Mouse (Mus musculus) regulatory T cell (primary cell): Measurements from ENCODE around the gene Prex1.

Experiments
- in situ Hi-C: fragments of 300-600 bp; cut with MboI, MseI; formaldehyde crosslinking; loops from one replicate; pipeline ENCODE4 v1.15.1; 2025; ENCODE audit warnings: high pct_unique_total_duplicates

Prex1 gene

GRCm38 (mm10) chr2:166664506-166664905 is 49.1 kb downstream of the Prex1 start:
- in situ Hi-C loops: no loop called here

- in situ Hi-C loops: no loop called here
Observed at GRCm38 (mm10) chr2:166663250-166663961, 50.2 kb downstream of the Prex1 start.

- in situ Hi-C loops: no loop called here
Observed at GRCm38 (mm10) chr2:166662595-166663160, 51.0 kb downstream of the Prex1 start.

GRCm38 (mm10) chr2:166661971-166662370 is 51.7 kb downstream of the Prex1 start:
- in situ Hi-C loops: no loop called here

- in situ Hi-C loops: no loop called here
Observed at GRCm38 (mm10) chr2:166661498-166661897, 52.1 kb downstream of the Prex1 start.

- in situ Hi-C loops: loop anchor here (5.0 kb wide), 1 partner anchor 54 kb away; the partner anchor contains the start of gene Prex1
Observed at GRCm38 (mm10) chr2:166658380-166658779, 55.3 kb downstream of the Prex1 start.

GRCm38 (mm10) chr2:166657451-166658011 is 56.1 kb downstream of the Prex1 start:
- in situ Hi-C loops: loop anchor here (5.0 kb wide), 1 partner anchor 55 kb away; the partner anchor contains the start of gene Prex1

- in situ Hi-C loops: loop anchor here (5.0 kb wide), 1 partner anchor 56 kb away; the partner anchor contains the start of gene Prex1
Observed at GRCm38 (mm10) chr2:166656630-166657029, 57.0 kb downstream of the Prex1 start.

GRCm38 (mm10) chr2:166655727-166656520 is 57.7 kb downstream of the Prex1 start:
- in situ Hi-C loops: loop anchor here (5.0 kb wide), 1 partner anchor 56 kb away; the partner anchor contains the start of gene Prex1

- in situ Hi-C loops: loop anchor here (5.0 kb wide), 1 partner anchor 57 kb away; the partner anchor contains the start of gene Prex1
Observed at GRCm38 (mm10) chr2:166655308-166655707, 58.3 kb downstream of the Prex1 start.

- in situ Hi-C loops: loop anchor here (5.0 kb wide), 1 partner anchor 57 kb away; the partner anchor contains the start of gene Prex1
Observed at GRCm38 (mm10) chr2:166654875-166655274, 58.8 kb downstream of the Prex1 start.

- in situ Hi-C loops: no loop called here
Observed at GRCm38 (mm10) chr2:166653564-166653963, 60.1 kb downstream of the Prex1 start.

GRCm38 (mm10) chr2:166652672-166653071 is 61.0 kb downstream of the Prex1 start:
- in situ Hi-C loops: no loop called here

GRCm38 (mm10) chr2:166651317-166652030 is 62.2 kb downstream of the Prex1 start:
- in situ Hi-C loops: no loop called here

- in situ Hi-C loops: no loop called here
Observed at GRCm38 (mm10) chr2:166650414-166650813, 63.2 kb downstream of the Prex1 start.

- in situ Hi-C loops: no loop called here
Observed at GRCm38 (mm10) chr2:166647242-166647641, 66.4 kb downstream of the Prex1 start.

GRCm38 (mm10) chr2:166646434-166647088 is 67.1 kb downstream of the Prex1 start:
- in situ Hi-C loops: no loop called here

- in situ Hi-C loops: no loop called here
Observed at GRCm38 (mm10) chr2:166644816-166645215, 68.8 kb downstream of the Prex1 start.

GRCm38 (mm10) chr2:166642581-166642987 is 71.0 kb downstream of the Prex1 start:
- in situ Hi-C loops: no loop called here

GRCm38 (mm10) chr2:166639750-166640149 is 73.9 kb downstream of the Prex1 start:
- in situ Hi-C loops: no loop called here
